Mouse (Mus musculus) heart, postnatal 0 days (tissue): ENCODE data around the gene Ttc28. TPM values are rescaled to one million over a fixed set of nuclear protein-coding genes. Genes with fewer than 3 reads are reported as not detected.

Experiments used
- ATAC-seq: fragments of 200-750 bp; cut with Nextera tagmentation; 2 replicates; pipeline ENCODE4 v1.8.0; 2017; ENCODE audit warnings: low read depth, moderate number of reproducible peaks, moderate library complexity; ENCODE audit not compliant: insufficient read depth
- DNase-seq: peaks from one replicate; pipeline ENCODE4 v3.0.0-alpha.2; 2016; ENCODE audit warnings: low spot score
- H3K27ac ChIP-seq: fragments of 300-500 bp; sonication (generic); 2 replicates; pipeline ENCODE4 v1.5.1; 2014; ENCODE audit warnings: low read depth, mild to moderate bottlenecking
- H3K27me3 ChIP-seq: fragments of 300-500 bp; sonication (generic); 2 replicates; pipeline ENCODE4 v1.6.1; 2014; ENCODE audit warnings: low read length, mixed read lengths; ENCODE audit not compliant: control insufficient read depth, insufficient read depth
- H3K36me3 ChIP-seq: fragments of 300-500 bp; sonication (generic); replicated peaks from 2 replicates; pipeline ENCODE4 v1.6.1; 2014; ENCODE audit warnings: low read length, mixed read lengths; ENCODE audit not compliant: control insufficient read depth, insufficient read depth
- H3K4me1 ChIP-seq: fragments of 300-500 bp; sonication (generic); 2 replicates; pipeline ENCODE4 v1.6.1; 2014; ENCODE audit warnings: antibody characterized with exemption; ENCODE audit not compliant: control insufficient read depth, insufficient read depth
- H3K4me2 ChIP-seq: fragments of 300-500 bp; sonication (generic); 2 replicates; pipeline ENCODE4 v1.6.1; 2014; ENCODE audit warnings: low read depth, mild to moderate bottlenecking, low read length, moderate library complexity
- H3K4me3 ChIP-seq: fragments of 300-500 bp; sonication (generic); 2 replicates; pipeline ENCODE4 v1.5.1; 2014; ENCODE audit warnings: low read depth, low read length
- H3K9ac ChIP-seq: fragments of 300-500 bp; sonication (generic); replicated peaks from 2 replicates; pipeline ENCODE4 v1.6.1; 2014; ENCODE audit warnings: low read depth, low read length, mixed read lengths
- H3K9me3 ChIP-seq: fragments of 300-500 bp; sonication (generic); replicated peaks from 2 replicates; pipeline ENCODE4 v1.6.1; 2016; ENCODE audit warnings: low read length; ENCODE audit not compliant: control insufficient read depth
- CTCF ChIP-seq: IDR thresholded peaks from 2 replicates; pipeline ENCODE4 v1.5.1; 2016; ENCODE audit warnings: antibody characterized with exemption, control low read depth, low read depth
- EP300 ChIP-seq: IDR thresholded peaks from 2 replicates; pipeline ENCODE4 v1.6.1; 2016; ENCODE audit warnings: antibody characterized with exemption, low read depth
- WGBS: fragments of 180-500 bp; shearing (Covaris S2); extraction: QIAGEN DNeasy Blood & Tissue Kit; methylation state at CpG from one replicate; pipeline ENCODE4 v1.1.7; 2014; 5-methylcytosine and 5-hydroxymethylcytosine counted together
- polyA plus RNA-seq: library from polyadenylated mRNA; unstranded; fragments of >200 nt; fragmentation: Nextera tagmentation; extraction: Ambion mirVana; gene quantifications from 2 replicates; pipeline ENCODE4 v1.2.1, GENCODE M21; 2015
- total RNA-seq: library from RNA; depleted of rRNA; stranded (reverse); fragments of >200 nt; gene quantifications from 2 replicates; pipeline ENCODE4 v1.2.3, GENCODE M21; 2014; ENCODE audit warnings: low replicate concordance

Gene Ttc28
- total and polyA plus RNA-seq, 2 experiments from 2014 or later = 4.6 to 14.2 TPM

DNA sequence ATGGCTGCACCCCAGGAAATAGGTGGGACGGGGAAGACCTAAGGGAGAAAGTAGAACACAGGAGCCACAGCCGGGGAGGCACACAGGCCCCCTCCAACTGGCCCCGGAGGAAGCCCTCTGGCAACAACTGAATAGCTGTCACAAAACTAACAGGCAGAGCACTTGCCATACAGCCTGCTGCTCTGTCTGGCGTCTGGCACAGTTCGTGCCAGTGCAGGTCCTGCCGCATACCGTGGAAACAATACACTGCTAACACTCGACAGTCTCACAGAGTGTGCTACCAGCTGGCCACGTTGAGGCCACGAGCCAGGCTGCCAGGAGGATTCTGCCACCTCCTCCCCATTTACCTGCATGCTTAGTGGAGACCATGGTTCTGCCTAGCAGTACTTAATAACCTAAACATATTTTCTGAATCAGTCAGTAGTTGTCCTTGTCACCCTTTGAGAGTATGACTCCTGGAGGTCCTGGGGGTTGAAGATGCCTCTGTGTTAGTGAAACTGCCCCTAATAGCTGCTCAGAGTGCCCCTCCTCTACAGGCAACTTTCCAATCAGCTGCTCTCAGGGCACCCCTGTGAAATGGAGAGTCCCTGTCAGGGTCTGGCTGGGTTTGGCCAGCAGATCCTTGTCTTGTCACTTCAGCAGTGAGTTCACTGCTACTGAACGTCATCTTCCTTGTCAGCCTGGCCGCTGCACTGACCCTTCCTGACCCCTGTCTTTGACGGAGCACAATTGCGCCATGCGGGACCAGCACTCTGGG, 390.8 kb downstream of the Ttc28 start:
- no peak overlapping the region for H3K27ac ChIP-seq
- no peaks in the 10 kb centered on the region for H3K36me3 ChIP-seq
- H3K27me3 ChIP-seq = no peaks in the 10 kb centered on the region
- WGBS = 76% methylated on average over 15 of the region's 15 CpGs
- ATAC-seq = no peak
- no peak overlapping the region for H3K4me3 ChIP-seq
- TF ChIP-seq CTCF = no peak
- no peaks in the 10 kb centered on the region for H3K9me3 ChIP-seq
- H3K9ac ChIP-seq = no peak overlapping the region
- DNase-seq = no peak
- no peaks in the 10 kb centered on the region for H3K4me1 ChIP-seq
- H3K4me2 ChIP-seq = no peak overlapping the region

DNA sequence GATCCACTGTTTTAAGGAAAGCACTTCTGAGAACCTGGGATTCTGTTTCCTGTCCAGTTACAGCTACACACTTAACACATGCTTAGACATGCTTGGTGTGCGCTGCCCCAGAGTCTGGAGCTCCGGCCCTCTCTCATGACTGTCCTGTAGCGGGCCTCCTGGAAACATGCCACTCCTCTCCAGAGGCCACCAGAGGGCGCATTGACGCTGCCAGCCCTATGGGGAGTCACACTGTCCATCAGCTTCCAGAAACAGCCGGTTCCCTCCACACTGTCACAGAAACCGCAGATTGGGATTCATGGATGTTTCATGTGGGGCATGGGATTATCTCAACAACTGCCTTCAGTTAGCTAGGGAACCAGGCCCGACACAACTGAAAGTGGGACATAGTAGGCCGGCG, 394.0 kb downstream of the Ttc28 start:
- H3K4me1 ChIP-seq = no peaks in the 10 kb centered on the region
- TF ChIP-seq CTCF (peak; percentile 97), EP300 (no peak)
- H3K4me3 ChIP-seq = no peak overlapping the region
- H3K9me3 ChIP-seq = no peaks in the 10 kb centered on the region
- no peak overlapping the region for H3K9ac ChIP-seq
- H3K27me3 ChIP-seq = no peaks in the 10 kb centered on the region
- no peak overlapping the region for H3K27ac ChIP-seq
- H3K36me3 ChIP-seq = peaks cover 22% of the 10 kb centered on the region
- WGBS = 24% methylated on average over 10 of the region's 10 CpGs
- H3K4me2 ChIP-seq = no peak overlapping the region
- ATAC-seq (peak; percentile 67; the same call in 1 of the 2 replicates), DNase-seq (peak; percentile 73)

DNA sequence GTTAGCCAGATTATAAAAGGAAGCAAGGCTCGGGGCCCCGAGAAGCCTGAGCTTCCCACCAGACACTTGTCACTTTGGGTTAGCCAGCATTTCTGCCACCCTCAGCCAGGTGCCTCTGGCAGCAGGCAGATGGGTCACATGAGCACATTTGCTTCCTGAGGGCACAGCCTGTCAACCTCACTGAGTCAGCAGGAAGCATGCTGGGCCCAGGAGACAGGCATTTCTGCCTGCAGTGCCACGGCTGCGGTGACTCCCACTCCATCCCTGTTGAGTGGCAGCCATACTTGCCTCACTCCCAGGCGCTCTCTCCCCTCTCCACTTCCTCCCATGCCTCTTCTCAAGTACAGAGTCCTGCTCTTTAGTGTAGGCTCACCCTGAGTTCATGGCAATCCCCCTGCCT, 395.3 kb downstream of the Ttc28 start:
- TF ChIP-seq EP300 (no peak), CTCF (no peak)
- H3K4me3 ChIP-seq = no peak overlapping the region
- H3K9ac ChIP-seq = no peak overlapping the region
- no peak overlapping the region for H3K4me2 ChIP-seq
- 52% methylated on average over 5 of the region's 5 CpGs for WGBS
- no peak for DNase-seq
- H3K27ac ChIP-seq = no peak overlapping the region
- peaks cover 22% of the 10 kb centered on the region for H3K36me3 ChIP-seq
- ATAC-seq = no peak
- H3K9me3 ChIP-seq = no peaks in the 10 kb centered on the region
- H3K27me3 ChIP-seq = no peaks in the 10 kb centered on the region
- H3K4me1 ChIP-seq = no peaks in the 10 kb centered on the region

DNA sequence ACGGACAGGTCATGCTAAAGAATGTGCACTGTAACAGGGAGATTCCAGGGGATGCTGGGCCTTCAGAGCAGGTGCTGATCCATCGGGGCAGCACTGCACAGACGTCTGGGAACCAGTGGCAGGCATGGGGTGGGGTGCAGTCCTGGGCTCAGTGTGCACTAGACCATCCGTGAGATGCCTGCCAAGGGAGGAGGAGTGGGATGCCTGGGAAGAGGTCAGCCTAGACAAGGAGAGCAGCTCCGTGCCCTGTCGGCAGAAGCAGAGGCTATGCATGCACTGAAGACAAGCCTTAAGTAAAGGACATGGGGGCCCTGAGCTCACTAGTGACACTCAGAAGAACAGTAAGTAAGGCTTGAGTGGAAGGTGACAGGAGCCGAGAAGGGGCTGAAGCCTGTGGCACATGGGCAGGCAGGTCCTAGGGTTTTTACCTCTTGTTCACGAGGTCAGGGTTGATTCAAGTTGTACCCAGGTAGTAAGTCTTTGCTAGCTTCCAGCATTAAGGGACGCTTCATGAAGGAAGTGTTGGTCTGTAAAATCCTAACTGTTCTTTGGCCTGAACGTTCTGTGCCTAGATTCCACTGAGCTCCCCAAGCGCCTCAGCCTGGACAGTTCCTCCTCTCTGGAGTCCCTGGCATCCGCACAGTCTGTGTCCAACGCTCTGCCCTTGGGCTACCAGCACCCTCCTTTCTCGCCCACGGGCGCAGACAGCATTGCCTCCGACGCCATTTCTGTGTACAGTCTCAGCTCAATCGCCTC, 405.0 kb downstream of the Ttc28 start:
- ATAC-seq (no peak), DNase-seq (no peak)
- H3K36me3 ChIP-seq = peaks cover 22% of the 10 kb centered on the region
- WGBS = 80% methylated on average over 19 of the region's 19 CpGs
- TF ChIP-seq CTCF (no peak), EP300 (no peak)
- no peaks in the 10 kb centered on the region for H3K27me3 ChIP-seq
- no peak overlapping the region for H3K9ac ChIP-seq
- H3K4me3 ChIP-seq = no peak overlapping the region
- H3K9me3 ChIP-seq = no peaks in the 10 kb centered on the region
- no peak overlapping the region for H3K27ac ChIP-seq
- no peaks in the 10 kb centered on the region for H3K4me1 ChIP-seq
- H3K4me2 ChIP-seq = no peak overlapping the region

DNA sequence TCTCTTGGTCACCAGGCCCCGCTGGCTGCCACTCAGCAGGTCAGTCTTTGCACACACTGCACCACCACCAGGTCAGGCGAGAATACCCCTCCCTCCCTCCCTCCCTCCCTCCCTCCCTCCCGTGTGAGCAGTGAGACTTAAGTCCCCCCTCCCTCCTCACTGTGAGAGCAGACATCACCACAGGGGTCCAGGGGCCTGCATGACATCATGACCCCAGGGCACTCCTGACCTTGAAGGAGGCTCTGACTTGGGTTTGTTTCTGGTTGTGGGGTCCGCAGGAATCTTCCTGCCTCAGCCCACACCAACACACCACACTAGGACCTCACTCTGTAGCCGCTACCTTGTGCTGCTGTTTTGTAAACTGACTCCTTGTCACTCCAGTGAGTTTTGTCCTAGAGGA, 408.0 kb downstream of the Ttc28 start:
- WGBS = 80% methylated on average over 5 of the region's 5 CpGs
- DNase-seq = no peak
- H3K4me1 ChIP-seq = no peaks in the 10 kb centered on the region

More for the DNA sequence above, 408.0 kb downstream of the Ttc28 start:
- Histone ChIP-seq H3K36me3 (peaks cover 22% of the 10 kb centered on the region), H3K4me2 (no peak overlapping the region), H3K4me3 (no peak overlapping the region), H3K27ac (no peak overlapping the region), H3K9me3 (no peaks in the 10 kb centered on the region), H3K27me3 (no peaks in the 10 kb centered on the region), H3K9ac (no peak overlapping the region)
- TF ChIP-seq CTCF (no peak), EP300 (no peak)
- no peak for ATAC-seq
